Mouse (Mus musculus) midbrain, postnatal 0 days (tissue): ENCODE measurements around the gene Slc37a1. TPM values are rescaled to one million over a fixed set of nuclear protein-coding genes. Genes with fewer than 3 reads are reported as not detected.

ENCODE experiments used
- ATAC-seq: fragments of 200-750 bp; cut with Nextera tagmentation; 2 replicates; pipeline ENCODE4 v1.8.0; 2017; ENCODE audit warnings: moderate number of reproducible peaks, mild to moderate bottlenecking, moderate TSS enrichment, moderate library complexity; ENCODE audit not compliant: low FRiP score
- DNase-seq: peaks from one replicate; pipeline ENCODE4 v3.0.0-alpha.2; 2015; ENCODE audit warnings: low spot score
- H3K27ac ChIP-seq: fragments of 300-500 bp; sonication (generic); 2 replicates; pipeline ENCODE4 v1.5.1; 2014; ENCODE audit warnings: low read depth, mild to moderate bottlenecking, low read length, mixed read lengths
- H3K27me3 ChIP-seq: fragments of 300-500 bp; sonication (generic); 2 replicates; pipeline ENCODE4 v1.6.1; 2014; ENCODE audit warnings: low read length, control low read depth, mixed read lengths; ENCODE audit not compliant: insufficient read depth
- H3K36me3 ChIP-seq: fragments of 300-500 bp; sonication (generic); 2 replicates; pipeline ENCODE4 v1.6.1; 2014; ENCODE audit warnings: low read length, control low read depth, mixed read lengths; ENCODE audit not compliant: insufficient read depth
- H3K4me1 ChIP-seq: fragments of 300-500 bp; sonication (generic); 2 replicates; pipeline ENCODE4 v1.6.1; 2014; ENCODE audit warnings: mild to moderate bottlenecking, control low read depth, antibody characterized with exemption, low read length, mixed read lengths; ENCODE audit not compliant: insufficient read depth
- H3K4me2 ChIP-seq: fragments of 300-500 bp; sonication (generic); 2 replicates; pipeline ENCODE4 v1.6.1; 2014; ENCODE audit warnings: low read depth, mild to moderate bottlenecking, low read length, mixed read lengths; ENCODE audit not compliant: poor library complexity, severe bottlenecking
- H3K4me3 ChIP-seq: fragments of 300-500 bp; sonication (generic); 2 replicates; pipeline ENCODE4 v1.5.1; 2014; ENCODE audit warnings: low read depth, mild to moderate bottlenecking, low read length, moderate library complexity
- H3K9ac ChIP-seq: fragments of 300-500 bp; sonication (generic); replicated peaks from 2 replicates; pipeline ENCODE4 v1.6.1; 2014; ENCODE audit warnings: mild to moderate bottlenecking, low read length, moderate library complexity, mixed read lengths; ENCODE audit not compliant: poor library complexity, severe bottlenecking
- H3K9me3 ChIP-seq: fragments of 300-500 bp; sonication (generic); 2 replicates; pipeline ENCODE4 v1.6.1; 2016; ENCODE audit warnings: low read length, control low read depth
- CTCF ChIP-seq: IDR thresholded peaks from 2 replicates; pipeline ENCODE4 v1.5.1; 2016; ENCODE audit warnings: antibody characterized with exemption, mild to moderate bottlenecking
- WGBS: fragments of 180-500 bp; shearing (Covaris S2); extraction: QIAGEN DNeasy Blood & Tissue Kit; methylation state at CpG from one replicate; pipeline ENCODE4 v1.1.7; 2014; 5-methylcytosine and 5-hydroxymethylcytosine counted together
- polyA plus RNA-seq: library from polyadenylated mRNA; unstranded; fragments of >200 nt; fragmentation: Nextera tagmentation; extraction: Ambion mirVana; gene quantifications from 2 replicates; pipeline ENCODE4 v1.2.1, GENCODE M21; 2015
- total RNA-seq: library from RNA; depleted of rRNA; stranded (reverse); fragments of >200 nt; gene quantifications from 2 replicates; pipeline ENCODE4 v1.2.3, GENCODE M21; 2014

Gene Slc37a1
- total and polyA plus RNA-seq, 2 experiments from 2014 or later: 6.9 to 11.0 TPM

DNA sequence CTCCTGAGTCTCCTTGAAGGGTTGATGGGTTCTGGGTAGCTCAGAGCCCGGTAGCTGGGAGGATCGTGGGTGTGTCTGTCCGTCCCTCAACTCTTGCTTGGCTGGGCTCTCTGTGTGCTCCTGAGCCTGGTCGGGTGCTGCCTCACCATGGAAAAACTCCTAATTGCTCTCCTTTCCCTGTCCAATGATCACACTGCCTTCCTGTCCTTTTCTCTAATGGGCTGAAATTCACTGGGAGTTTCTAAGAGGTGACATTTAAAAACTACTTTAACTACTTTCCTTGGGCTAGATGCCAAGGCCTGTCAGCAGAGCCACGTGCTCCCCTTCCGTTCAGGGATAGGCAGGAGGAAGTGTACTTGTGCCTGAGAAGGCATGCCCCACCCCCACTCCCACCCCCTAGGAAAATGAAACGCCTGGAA, 10.9 kb downstream of the Slc37a1 start:
- 19% methylated on average over 7 of the region's 7 CpGs for WGBS
- no peaks in the 10 kb centered on the region for H3K36me3 ChIP-seq
- no peak overlapping the region for H3K9ac ChIP-seq
- H3K4me2 ChIP-seq: peak overlapping the region; percentile 64
- H3K27me3 ChIP-seq: no peaks in the 10 kb centered on the region
- H3K9me3 ChIP-seq: no peaks in the 10 kb centered on the region
- DNase-seq (no peak), ATAC-seq (no peak)
- H3K27ac ChIP-seq: no peak overlapping the region
- peak overlapping the region; percentile 50 for H3K4me3 ChIP-seq
- TF ChIP-seq CTCF: peak; percentile 29; the same call in 1 of the 2 replicates
- peaks cover 13% of the 10 kb centered on the region for H3K4me1 ChIP-seq

DNA sequence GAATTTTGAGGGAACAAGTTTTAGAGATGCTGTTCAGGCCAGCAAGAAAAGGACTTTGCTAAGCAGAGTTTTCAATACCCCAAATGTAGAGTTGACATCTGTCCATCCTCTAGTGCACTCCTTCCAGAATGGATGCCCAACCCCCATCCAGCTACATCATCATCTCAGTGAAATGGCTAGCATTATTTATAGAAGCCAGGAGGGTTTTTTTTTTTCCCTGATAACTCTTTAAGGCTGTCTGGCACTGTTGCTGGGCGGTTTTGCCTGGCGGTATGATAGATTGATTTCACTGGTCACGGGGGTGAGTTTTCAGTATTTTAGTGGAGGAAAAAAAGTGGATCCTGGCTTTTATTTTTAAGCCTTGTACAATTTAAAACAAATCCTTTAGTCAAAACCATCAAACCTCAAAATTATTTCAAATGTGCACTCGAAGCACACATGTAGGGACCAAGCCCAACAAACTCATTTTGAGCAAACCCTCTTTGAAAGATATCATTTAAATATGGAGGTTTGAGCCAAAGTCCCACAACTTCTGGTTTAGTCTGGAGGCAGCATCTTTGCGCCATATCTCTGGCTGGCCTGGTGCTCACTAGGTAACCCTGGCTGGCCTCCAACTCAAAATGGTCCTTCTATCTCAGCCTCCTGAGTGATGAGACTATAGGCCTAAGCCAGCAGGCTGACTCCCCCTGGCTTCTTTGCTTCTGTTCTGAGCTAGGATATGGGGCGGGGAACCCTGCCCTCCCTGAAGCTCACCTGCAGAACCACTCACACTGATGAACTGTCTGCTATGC, 12.0 kb downstream of the Slc37a1 start:
- Histone ChIP-seq H3K4me1 (peaks cover 13% of the 10 kb centered on the region), H3K9me3 (no peaks in the 10 kb centered on the region), H3K4me2 (no peak overlapping the region), H3K4me3 (no peak overlapping the region), H3K36me3 (no peaks in the 10 kb centered on the region), H3K9ac (no peak overlapping the region), H3K27ac (no peak overlapping the region), H3K27me3 (no peaks in the 10 kb centered on the region)
- ATAC-seq (no peak), DNase-seq (no peak)
- 95% methylated on average over 6 of the region's 6 CpGs for WGBS
- no peak for TF ChIP-seq CTCF

DNA sequence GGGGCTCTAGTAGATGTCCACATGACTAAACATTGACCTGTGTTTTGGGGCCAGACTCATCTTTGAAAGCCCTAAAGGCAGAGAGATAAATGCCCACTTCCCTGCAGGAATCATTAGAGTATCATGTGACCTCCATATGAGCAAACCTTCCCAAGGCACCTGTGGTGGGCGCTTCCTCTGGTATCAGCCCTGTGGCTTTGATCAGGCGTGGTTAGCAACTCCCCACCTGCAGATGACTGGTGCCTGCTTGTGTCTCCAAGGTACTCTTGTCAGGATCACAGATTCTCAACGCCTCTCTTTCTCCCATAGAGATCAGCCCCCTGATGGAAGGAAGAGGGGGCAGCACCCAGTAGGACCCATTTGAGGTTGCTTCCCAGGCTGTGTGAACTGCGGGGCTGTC, 13.4 kb downstream of the Slc37a1 start:
- TF ChIP-seq CTCF: no peak
- no peaks in the 10 kb centered on the region for H3K27me3 ChIP-seq
- ATAC-seq (no peak), DNase-seq (no peak)
- H3K36me3 ChIP-seq: no peaks in the 10 kb centered on the region
- H3K9ac ChIP-seq: no peak overlapping the region
- H3K4me2 ChIP-seq: no peak overlapping the region
- WGBS: 94% methylated on average over 4 of the region's 4 CpGs
- peaks cover 13% of the 10 kb centered on the region for H3K4me1 ChIP-seq
- H3K9me3 ChIP-seq: no peaks in the 10 kb centered on the region
- no peak overlapping the region for H3K27ac ChIP-seq
- no peak overlapping the region for H3K4me3 ChIP-seq

DNA sequence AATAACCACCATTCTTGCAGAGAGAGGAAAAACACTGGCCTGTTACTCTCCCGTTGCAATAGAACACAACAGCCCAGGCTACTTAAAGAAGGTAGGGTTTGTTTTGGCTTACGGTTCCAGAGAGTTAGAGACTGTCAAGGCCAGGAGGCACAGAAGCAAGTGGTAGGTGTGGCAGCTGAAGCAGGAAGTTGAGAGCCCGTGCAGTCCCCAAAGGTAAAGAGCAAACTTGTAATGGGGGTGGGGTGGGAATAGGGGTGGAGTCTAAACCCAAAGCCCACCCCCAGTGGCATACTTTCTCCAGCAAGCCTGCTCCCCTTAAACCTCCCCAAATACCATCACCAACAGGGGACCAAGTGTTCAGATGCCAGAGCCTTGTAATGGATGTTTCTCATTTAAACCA, 14.1 kb downstream of the Slc37a1 start:
- ATAC-seq (no peak), DNase-seq (no peak)
- no peak overlapping the region for H3K4me3 ChIP-seq
- no peak overlapping the region for H3K9ac ChIP-seq
- H3K27me3 ChIP-seq: no peaks in the 10 kb centered on the region
- no peaks in the 10 kb centered on the region for H3K9me3 ChIP-seq
- peaks cover 7% of the 10 kb centered on the region for H3K4me1 ChIP-seq
- WGBS: 85% methylated on average over 3 of the region's 3 CpGs
- H3K27ac ChIP-seq: no peak overlapping the region
- no peak for TF ChIP-seq CTCF
- no peak overlapping the region for H3K4me2 ChIP-seq
- no peaks in the 10 kb centered on the region for H3K36me3 ChIP-seq

DNA sequence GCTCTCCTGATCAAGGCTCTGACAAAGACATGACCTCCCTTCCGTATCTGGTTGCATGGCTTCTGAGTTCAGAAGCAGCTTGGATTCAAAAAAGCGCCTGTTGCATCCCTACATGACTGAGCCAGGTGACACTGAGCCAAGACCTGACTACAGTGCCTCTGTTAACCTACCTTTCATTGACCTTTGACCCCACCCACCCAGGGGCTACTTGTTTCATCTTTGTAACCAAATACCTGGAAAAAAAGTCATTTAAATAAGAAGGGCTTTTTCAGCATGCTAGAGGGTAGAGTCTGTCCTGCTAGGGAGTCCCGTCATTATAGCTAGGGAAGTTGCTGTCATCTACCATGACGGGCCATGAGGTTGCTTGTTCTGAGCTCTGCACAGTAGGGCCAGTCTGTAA, 16.8 kb downstream of the Slc37a1 start:
- DNase-seq (no peak), ATAC-seq (no peak)
- Histone ChIP-seq H3K4me3 (no peak overlapping the region), H3K4me1 (no peaks in the 10 kb centered on the region), H3K27me3 (no peaks in the 10 kb centered on the region), H3K4me2 (no peak overlapping the region), H3K36me3 (no peaks in the 10 kb centered on the region), H3K9me3 (no peaks in the 10 kb centered on the region), H3K27ac (no peak overlapping the region), H3K9ac (no peak overlapping the region)
- WGBS: 92% methylated on average over 4 of the region's 4 CpGs
- no peak for TF ChIP-seq CTCF

DNA sequence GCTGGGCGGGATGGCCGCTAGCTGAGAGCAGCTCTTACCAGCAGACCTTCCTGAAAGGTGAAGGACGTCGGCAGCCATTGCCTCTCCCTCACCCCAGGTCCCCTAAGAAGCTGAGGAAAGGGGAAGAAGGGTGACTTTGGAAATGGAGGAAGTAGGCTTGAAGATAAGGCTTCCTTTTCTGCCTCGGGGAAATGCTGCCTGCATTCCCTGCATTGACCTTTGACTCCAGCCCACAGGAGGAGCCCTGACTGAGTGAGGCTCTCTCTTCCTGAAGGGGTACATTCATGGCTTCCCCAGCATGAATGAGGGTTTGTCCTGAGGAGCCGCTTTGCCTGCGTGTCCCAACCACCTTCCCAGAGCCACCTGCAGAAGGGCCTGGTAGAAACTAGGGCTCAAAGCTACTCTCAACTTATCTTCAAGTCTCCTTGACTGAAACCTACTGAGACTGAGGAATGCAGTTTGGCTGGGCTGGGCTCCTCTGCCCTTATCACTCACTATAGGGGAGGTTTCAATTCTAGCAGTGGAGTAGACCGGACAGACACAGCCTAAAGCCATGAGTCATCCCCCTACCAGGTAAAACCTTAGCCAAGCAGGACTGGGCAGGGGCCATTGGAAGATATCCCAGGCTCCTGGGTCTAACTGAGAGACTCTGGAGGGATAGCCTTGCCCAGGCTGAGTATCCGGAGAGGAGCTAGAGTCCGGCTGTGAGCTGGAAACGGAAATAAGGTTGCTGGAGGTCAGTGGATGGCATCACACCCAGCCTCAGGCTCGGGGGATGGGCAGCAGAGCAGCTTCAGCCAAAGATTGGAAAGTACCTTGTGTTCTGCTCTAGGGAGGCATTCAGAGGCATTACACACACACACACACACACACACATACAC, 18.5 kb downstream of the Slc37a1 start:
- no peak for TF ChIP-seq CTCF
- no peak overlapping the region for H3K9ac ChIP-seq
- H3K4me1 ChIP-seq: no peaks in the 10 kb centered on the region
- H3K4me2 ChIP-seq: no peak overlapping the region
- H3K27me3 ChIP-seq: no peaks in the 10 kb centered on the region
- no peaks in the 10 kb centered on the region for H3K36me3 ChIP-seq
- no peak overlapping the region for H3K27ac ChIP-seq
- H3K9me3 ChIP-seq: no peaks in the 10 kb centered on the region
- no peak for ATAC-seq
- DNase-seq: no peak
- no peak overlapping the region for H3K4me3 ChIP-seq
- WGBS: 65% methylated on average over 12 of the region's 12 CpGs
